Mouse (Mus musculus) liver, embryonic 14.5 days (tissue): Measurements from ENCODE around the gene Tekt3.

Source experiments
- CTCF ChIP-seq: IDR thresholded peaks from 2 replicates; pipeline ENCODE4 v1.5.1; 2016; ENCODE audit warnings: antibody characterized with exemption, low read depth, control low read depth
- EP300 ChIP-seq: IDR thresholded peaks from 2 replicates; pipeline ENCODE4 v1.6.1; 2016; ENCODE audit warnings: antibody characterized with exemption, low read depth

- TF ChIP-seq EP300 = no peak
- TF ChIP-seq CTCF = no peak
These were observed 42.6 kb downstream of the Tekt3 start for GRCm38 (mm10) chr11:63104026-63104425.
